Mouse (Mus musculus) liver, embryonic 13.5 days (tissue): ENCODE results near the gene Cradd. TPM values are rescaled to one million over a fixed set of nuclear protein-coding genes. Genes with fewer than 3 reads are reported as not detected.

Experiments used
- ATAC-seq: fragments of 200-750 bp; cut with Nextera tagmentation; 2 replicates; pipeline ENCODE4 v1.8.0; 2017; ENCODE audit warnings: low read depth, mild to moderate bottlenecking, moderate number of reproducible peaks, moderate library complexity
- DNase-seq: peaks from one replicate; pipeline ENCODE4 v3.0.0; 2022
- H3K27ac ChIP-seq: fragments of 300-500 bp; sonication (generic); 2 replicates; pipeline ENCODE4 v1.5.1; 2015; ENCODE audit warnings: moderate library complexity, mild to moderate bottlenecking, inconsistent platforms
- H3K27me3 ChIP-seq: fragments of 300-500 bp; sonication (generic); 2 replicates; pipeline ENCODE4 v1.6.1; 2015; ENCODE audit warnings: mild to moderate bottlenecking, inconsistent platforms
- H3K36me3 ChIP-seq: fragments of 300-500 bp; sonication (generic); 2 replicates; pipeline ENCODE4 v1.6.1; 2015; ENCODE audit warnings: mild to moderate bottlenecking, inconsistent platforms
- H3K4me1 ChIP-seq: fragments of 300-500 bp; sonication (generic); replicated peaks from 2 replicates; pipeline ENCODE4 v1.6.1; 2015; ENCODE audit warnings: inconsistent platforms
- H3K4me2 ChIP-seq: fragments of 300-500 bp; sonication (generic); 2 replicates; pipeline ENCODE4 v1.6.1; 2015; ENCODE audit warnings: inconsistent platforms, mild to moderate bottlenecking, moderate library complexity
- H3K4me3 ChIP-seq: fragments of 300-500 bp; sonication (generic); replicated peaks from 2 replicates; pipeline ENCODE4 v1.5.1; 2015; ENCODE audit warnings: mild to moderate bottlenecking, inconsistent platforms
- H3K9ac ChIP-seq: fragments of 300-500 bp; sonication (generic); 2 replicates; pipeline ENCODE4 v1.6.1; 2015; ENCODE audit warnings: mild to moderate bottlenecking, inconsistent platforms
- H3K9me3 ChIP-seq: fragments of 300-500 bp; sonication (generic); replicated peaks from 2 replicates; pipeline ENCODE4 v1.6.1; 2016; ENCODE audit warnings: inconsistent platforms
- WGBS: fragments of 180-500 bp; shearing (Covaris S2); methylation state at CpG from one replicate; pipeline ENCODE4 v1.1.7; 2015; ENCODE audit not compliant: insufficient replicate concordance; 5-methylcytosine and 5-hydroxymethylcytosine counted together
- polyA plus RNA-seq: library from polyadenylated mRNA; unstranded; fragments of >200 nt; fragmentation: Nextera tagmentation; extraction: Ambion mirVana; gene quantifications from 2 replicates; pipeline ENCODE4 v1.2.1, GENCODE M21; 2015

Cradd gene
- polyA plus RNA-seq, 1 experiment from 2014 or later, result 3.3 TPM

DNA sequence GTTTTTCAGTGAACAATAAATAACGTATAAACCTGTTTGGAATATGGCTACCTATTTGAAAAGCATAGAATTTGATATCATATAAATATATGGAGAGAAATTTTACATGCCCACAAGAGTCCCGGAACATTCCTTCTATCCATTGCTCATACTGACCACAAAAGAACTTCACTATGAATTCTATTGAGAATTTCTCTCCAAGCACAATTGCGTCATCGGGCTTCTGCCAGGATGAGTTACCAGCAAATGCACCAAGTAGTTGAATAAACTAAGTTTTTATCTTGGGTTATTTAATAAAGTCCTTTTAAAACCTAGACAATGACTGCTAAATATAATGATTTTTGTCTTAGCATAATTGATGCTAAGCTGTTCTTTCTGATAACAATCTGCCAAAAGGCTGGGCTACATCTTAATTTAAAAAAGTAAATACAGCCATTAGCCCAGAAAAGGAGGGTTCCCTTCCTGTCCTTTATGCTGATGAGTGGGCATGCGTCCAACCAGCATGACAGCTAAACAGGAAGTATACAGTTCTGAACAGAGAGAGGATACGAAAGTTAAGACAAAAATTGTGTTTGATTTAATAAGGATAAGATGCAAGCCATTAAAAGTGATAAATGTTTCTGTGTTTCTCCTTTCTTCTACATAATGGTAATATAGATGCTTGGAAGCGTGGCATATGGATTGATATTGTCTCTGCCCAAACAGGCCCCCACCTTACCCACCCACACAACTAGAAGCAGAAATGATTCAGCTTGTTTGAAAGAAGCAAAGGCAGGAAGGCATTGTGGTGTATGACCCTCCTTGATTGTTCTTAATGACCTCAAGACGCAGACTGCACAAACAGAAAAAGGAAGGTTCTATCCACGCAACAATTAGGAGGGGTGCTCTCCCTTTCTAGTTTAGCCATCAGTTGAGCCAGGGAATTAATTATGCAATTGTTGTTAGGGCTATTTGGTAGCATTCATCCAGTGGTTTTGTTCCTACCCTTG, 6.7 kb upstream of the Cradd start:
- no peaks in the 10 kb centered on the region for H3K27me3 ChIP-seq
- H3K9me3 ChIP-seq, result no peaks in the 10 kb centered on the region
- ATAC-seq (no peak), DNase-seq (no peak)
- WGBS, result 68% methylated on average over 9 of the region's 9 CpGs
- H3K4me3 ChIP-seq, result no peak overlapping the region
- no peaks in the 10 kb centered on the region for H3K36me3 ChIP-seq
- H3K4me1 ChIP-seq, result no peaks in the 10 kb centered on the region
- no peak overlapping the region for H3K9ac ChIP-seq
- H3K4me2 ChIP-seq, result no peak overlapping the region
- H3K27ac ChIP-seq, result no peak overlapping the region

DNA sequence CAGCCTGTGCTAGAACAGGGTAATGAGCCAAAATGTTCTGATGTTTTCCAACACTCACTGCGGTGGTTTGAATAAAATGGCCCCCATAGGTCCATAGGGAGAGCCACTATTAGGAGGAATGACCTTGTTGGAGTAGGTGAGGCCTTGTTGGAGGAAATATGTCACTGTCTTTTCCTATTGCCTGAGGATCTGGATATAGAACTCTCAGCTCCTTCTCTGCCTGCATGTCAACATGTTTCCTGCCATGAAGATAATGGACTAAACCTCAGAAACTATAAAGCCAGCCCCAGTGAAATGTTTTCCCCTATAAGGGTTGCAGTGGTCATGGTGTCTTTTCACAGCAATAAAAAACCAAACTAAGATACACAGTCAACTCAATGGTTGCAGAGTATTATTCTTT, 6.0 kb upstream of the Cradd start:
- Histone ChIP-seq H3K9me3 (no peaks in the 10 kb centered on the region), H3K4me1 (no peaks in the 10 kb centered on the region), H3K27me3 (no peaks in the 10 kb centered on the region), H3K27ac (no peak overlapping the region), H3K36me3 (no peaks in the 10 kb centered on the region), H3K9ac (no peak overlapping the region), H3K4me2 (no peak overlapping the region), H3K4me3 (no peak overlapping the region)
- ATAC-seq, result no peak
- WGBS, result 65% methylated on average over 1 of the region's 1 CpGs
- no peak for DNase-seq

DNA sequence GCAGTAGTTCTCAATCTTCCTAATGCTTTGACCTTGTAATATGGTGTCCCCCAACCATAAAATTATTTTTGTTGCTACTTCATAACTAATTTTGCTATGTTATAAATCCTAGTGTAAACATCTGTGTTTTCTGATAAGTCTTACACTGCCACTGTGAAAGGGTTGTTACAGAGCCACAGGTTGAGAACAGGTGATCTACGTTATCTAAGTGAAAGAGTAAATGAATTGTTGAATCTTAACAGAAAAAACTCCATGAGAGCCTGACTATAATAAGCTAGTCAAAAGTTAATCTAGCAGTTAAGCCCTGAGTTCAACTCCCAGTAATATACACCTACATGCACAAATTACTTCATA, 322 bp upstream of the Cradd start:
- peak overlapping the region; percentile 76; the same call in 1 of the 2 replicates for H3K4me3 ChIP-seq
- no peak overlapping the region for H3K27ac ChIP-seq
- no peaks in the 10 kb centered on the region for H3K36me3 ChIP-seq
- H3K27me3 ChIP-seq, result no peaks in the 10 kb centered on the region
- DNase-seq (no peak), ATAC-seq (peak; percentile 6; the same call in 1 of the 2 replicates)
- H3K4me2 ChIP-seq, result no peak overlapping the region
- H3K9ac ChIP-seq, result no peak overlapping the region
- H3K9me3 ChIP-seq, result no peaks in the 10 kb centered on the region
- peaks cover 17% of the 10 kb centered on the region for H3K4me1 ChIP-seq
- 26% methylated on average over 1 of the region's 1 CpGs for WGBS

GRCm38 (mm10) chr10:95322076-95323070, 1.6 kb downstream of the Cradd start:
- peak overlapping the region; percentile 82 for H3K9ac ChIP-seq
- H3K4me2 ChIP-seq, result peak overlapping the region; percentile 78
- peaks cover 28% of the 10 kb centered on the region for H3K4me1 ChIP-seq
- H3K27ac ChIP-seq, result no peak overlapping the region
- peak overlapping the region; percentile 76 for H3K4me3 ChIP-seq
- H3K9me3 ChIP-seq, result no peaks in the 10 kb centered on the region
- H3K27me3 ChIP-seq, result no peaks in the 10 kb centered on the region
- DNase-seq (no peak), ATAC-seq (no peak)
- 54% methylated on average over 20 of the region's 20 CpGs for WGBS
- no peaks in the 10 kb centered on the region for H3K36me3 ChIP-seq

DNA sequence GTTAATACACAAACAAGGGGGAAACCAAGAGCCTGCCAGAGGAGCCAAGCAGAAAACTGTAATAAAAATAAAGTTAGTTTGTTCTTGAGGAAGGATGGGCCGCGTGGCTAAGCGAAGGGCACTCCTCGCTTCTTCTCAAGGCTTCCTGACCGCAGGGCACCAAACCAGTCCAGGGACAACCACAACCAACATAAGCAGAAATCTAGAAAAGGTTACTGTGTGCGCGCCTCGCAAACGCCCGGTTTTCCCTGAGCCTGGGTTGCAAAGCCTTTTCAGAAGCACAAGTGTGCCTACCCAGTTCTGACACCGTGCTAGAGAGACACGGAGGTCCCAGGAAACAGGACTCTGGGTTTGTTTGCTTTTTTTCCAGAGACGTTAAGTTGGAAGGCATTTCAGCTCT, 4.9 kb downstream of the Cradd start:
- WGBS, result 82% methylated on average over 13 of the region's 13 CpGs
- no peak overlapping the region for H3K4me2 ChIP-seq
- DNase-seq (no peak), ATAC-seq (no peak)
- no peak overlapping the region for H3K27ac ChIP-seq
- H3K27me3 ChIP-seq, result no peaks in the 10 kb centered on the region
- peaks cover 44% of the 10 kb centered on the region for H3K4me1 ChIP-seq
- H3K36me3 ChIP-seq, result no peaks in the 10 kb centered on the region
- no peak overlapping the region for H3K4me3 ChIP-seq
- H3K9me3 ChIP-seq, result no peaks in the 10 kb centered on the region
- no peak overlapping the region for H3K9ac ChIP-seq

- Histone ChIP-seq H3K36me3 (no peaks in the 10 kb centered on the region), H3K4me1 (peaks cover 48% of the 10 kb centered on the region), H3K9me3 (no peaks in the 10 kb centered on the region), H3K9ac (no peak overlapping the region), H3K27me3 (no peaks in the 10 kb centered on the region), H3K4me3 (no peak overlapping the region), H3K4me2 (no peak overlapping the region), H3K27ac (no peak overlapping the region)
- DNase-seq (no peak), ATAC-seq (no peak)
- 85% methylated on average over 7 of the region's 7 CpGs for WGBS
These were observed 5.6 kb downstream of the Cradd start for GRCm38 (mm10) chr10:95318392-95318708.

- Histone ChIP-seq H3K4me1 (peaks cover 43% of the 10 kb centered on the region), H3K4me2 (no peak overlapping the region), H3K27ac (no peak overlapping the region), H3K9ac (no peak overlapping the region), H3K4me3 (no peak overlapping the region), H3K27me3 (no peaks in the 10 kb centered on the region), H3K9me3 (no peaks in the 10 kb centered on the region), H3K36me3 (no peaks in the 10 kb centered on the region)
- no peak for DNase-seq
- WGBS, result 68% methylated on average over 21 of the region's 21 CpGs
- ATAC-seq, result peak; percentile 31; the same call in 1 of the 2 replicates
These were observed 6.1 kb downstream of the Cradd start for GRCm38 (mm10) chr10:95317581-95318391.

GRCm38 (mm10) chr10:95317091-95317490, 6.8 kb downstream of the Cradd start:
- no peak overlapping the region for H3K27ac ChIP-seq
- peaks cover 36% of the 10 kb centered on the region for H3K4me1 ChIP-seq
- H3K4me3 ChIP-seq, result no peak overlapping the region
- 73% methylated on average over 14 of the region's 14 CpGs for WGBS
- no peaks in the 10 kb centered on the region for H3K27me3 ChIP-seq
- H3K9ac ChIP-seq, result no peak overlapping the region
- ATAC-seq, result no peak
- H3K4me2 ChIP-seq, result no peak overlapping the region
- H3K9me3 ChIP-seq, result no peaks in the 10 kb centered on the region
- H3K36me3 ChIP-seq, result no peaks in the 10 kb centered on the region
- no peak for DNase-seq

DNA sequence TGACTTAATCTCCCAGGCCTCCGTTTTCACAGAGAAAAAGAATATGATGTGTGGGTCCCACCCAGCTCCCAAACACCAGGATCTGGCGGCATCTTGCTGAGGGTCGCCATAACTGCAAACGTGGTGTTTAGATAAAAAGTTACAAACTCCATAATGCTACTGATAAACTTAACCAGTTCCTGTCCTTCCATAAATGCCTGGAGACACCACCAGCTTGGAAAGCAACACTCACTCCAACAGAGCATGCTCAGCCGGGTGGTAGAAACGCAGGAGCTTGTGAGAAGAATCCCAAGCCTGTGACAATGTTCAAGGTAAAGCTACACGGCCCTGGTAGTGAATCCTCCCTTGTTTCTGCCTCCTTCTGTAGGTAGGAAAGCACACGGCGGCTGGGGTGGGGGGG, 7.3 kb downstream of the Cradd start:
- DNase-seq (no peak), ATAC-seq (no peak)
- Histone ChIP-seq H3K36me3 (no peaks in the 10 kb centered on the region), H3K4me2 (no peak overlapping the region), H3K27me3 (no peaks in the 10 kb centered on the region), H3K9me3 (no peaks in the 10 kb centered on the region), H3K27ac (no peak overlapping the region), H3K9ac (no peak overlapping the region), H3K4me1 (peaks cover 32% of the 10 kb centered on the region), H3K4me3 (no peak overlapping the region)
- WGBS, result 51% methylated on average over 9 of the region's 9 CpGs

DNA sequence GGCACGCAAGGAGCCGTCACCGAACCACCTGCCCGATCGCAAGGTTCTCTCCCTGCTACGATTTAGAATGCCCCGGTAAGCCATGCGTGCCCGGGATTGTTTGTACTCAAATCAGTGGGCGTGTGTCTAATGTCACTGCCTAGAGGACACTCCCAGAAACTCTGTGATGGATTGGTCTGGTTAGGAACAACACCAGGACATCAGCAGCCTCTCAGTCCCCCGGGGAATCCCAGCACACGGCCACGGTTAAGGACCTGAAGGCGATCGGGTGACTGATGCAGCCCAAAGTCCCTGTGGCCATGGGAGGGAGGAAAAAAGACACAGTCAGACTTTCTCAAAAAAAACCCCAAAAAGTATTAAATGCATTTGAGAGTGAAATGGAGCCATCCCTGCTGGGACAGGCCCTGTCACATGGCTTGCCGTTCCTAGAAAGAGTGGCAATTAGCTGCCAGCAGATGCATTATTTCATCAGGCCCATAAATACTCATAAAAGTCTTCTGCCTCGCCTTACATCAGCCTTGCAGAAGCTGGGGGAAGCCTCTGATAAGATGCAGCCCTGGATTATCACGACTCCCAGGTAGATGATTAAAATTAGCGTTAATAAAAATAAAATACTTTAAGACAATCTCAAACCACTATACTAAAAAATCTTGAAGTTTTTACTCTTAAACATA, 8.0 kb downstream of the Cradd start:
- no peak overlapping the region for H3K9ac ChIP-seq
- H3K27ac ChIP-seq, result no peak overlapping the region
- 77% methylated on average over 19 of the region's 19 CpGs for WGBS
- H3K9me3 ChIP-seq, result no peaks in the 10 kb centered on the region
- peaks cover 32% of the 10 kb centered on the region for H3K4me1 ChIP-seq
- H3K27me3 ChIP-seq, result no peaks in the 10 kb centered on the region
- ATAC-seq, result no peak
- no peak overlapping the region for H3K4me2 ChIP-seq
- no peaks in the 10 kb centered on the region for H3K36me3 ChIP-seq
- H3K4me3 ChIP-seq, result no peak overlapping the region
- no peak for DNase-seq
